Mouse (Mus musculus): Measurements from ENCODE around the gene Dnah9.

GRCm38 (mm10) chr11:65820280-65820679 lies 348.1 kb downstream of the Dnah9 start:
- no peak for TF ChIP-seq EP300 (IDR thresholded peaks at IDR 0.05; ENCODE audit: insufficient read depth, low read depth, low read length)
- peak; percentile 6 for TF ChIP-seq CTCF (IDR thresholded peaks at IDR 0.05; ENCODE audit: low read depth, low read length)
- no peak for TF ChIP-seq POLR2A (IDR thresholded peaks at IDR 0.05; ENCODE audit: insufficient read depth, low read length)

All from ES-Bruce4 (cell line).